Mouse (Mus musculus) liver, embryonic 11.5 days (tissue): ENCODE results near the gene Ehd4. TPM values are rescaled to one million over a fixed set of nuclear protein-coding genes. Genes with fewer than 3 reads are reported as not detected.

Experiments used
- ATAC-seq: fragments of 200-750 bp; cut with Nextera tagmentation; replicated peaks from 2 replicates; pipeline ENCODE4 v1.8.0; 2017; ENCODE audit warnings: moderate number of reproducible peaks, mild to moderate bottlenecking, moderate TSS enrichment, moderate library complexity; ENCODE audit not compliant: low FRiP score
- DNase-seq: peaks from one replicate; pipeline ENCODE4 v3.0.0-alpha.2; 2017; ENCODE audit warnings: low spot score
- H3K27ac ChIP-seq: fragments of 300-500 bp; sonication (generic); 2 replicates; pipeline ENCODE4 v1.5.1; 2014; ENCODE audit warnings: mild to moderate bottlenecking, low read depth, low read length, control low read depth
- H3K27me3 ChIP-seq: fragments of 300-500 bp; sonication (generic); replicated peaks from 2 replicates; pipeline ENCODE4 v1.6.1; 2014; ENCODE audit warnings: low read length, mixed read lengths; ENCODE audit not compliant: control insufficient read depth, insufficient read depth
- H3K36me3 ChIP-seq: fragments of 300-500 bp; sonication (generic); 2 replicates; pipeline ENCODE4 v1.6.1; 2014; ENCODE audit warnings: mild to moderate bottlenecking, low read length, moderate library complexity, mixed read lengths; ENCODE audit not compliant: control insufficient read depth, insufficient read depth
- H3K4me1 ChIP-seq: fragments of 300-500 bp; sonication (generic); replicated peaks from 2 replicates; pipeline ENCODE4 v1.6.1; 2014; ENCODE audit warnings: low read length, mixed read lengths; ENCODE audit not compliant: control insufficient read depth, insufficient read depth
- H3K4me2 ChIP-seq: fragments of 300-500 bp; sonication (generic); 2 replicates; pipeline ENCODE4 v1.6.1; 2014; ENCODE audit warnings: mild to moderate bottlenecking, control low read depth, moderate library complexity
- H3K4me3 ChIP-seq: fragments of 300-500 bp; sonication (generic); 2 replicates; pipeline ENCODE4 v1.5.1; 2014; ENCODE audit warnings: low read depth, low read length, control low read depth
- H3K9ac ChIP-seq: fragments of 300-500 bp; sonication (generic); 2 replicates; pipeline ENCODE4 v1.6.1; 2014; ENCODE audit warnings: low read depth, low read length, control low read depth
- H3K9me3 ChIP-seq: fragments of 300-500 bp; sonication (generic); 2 replicates; pipeline ENCODE4 v1.6.1; 2016; ENCODE audit warnings: low read length, inconsistent platforms, mixed read lengths; ENCODE audit not compliant: control insufficient read depth
- WGBS: fragments of 180-500 bp; shearing (Covaris S2); extraction: QIAGEN DNeasy Blood & Tissue Kit; methylation state at CpG from one replicate; pipeline ENCODE4 v1.1.7; 2014; 5-methylcytosine and 5-hydroxymethylcytosine counted together
- polyA plus RNA-seq: library from polyadenylated mRNA; unstranded; fragments of >200 nt; fragmentation: Nextera tagmentation; extraction: Ambion mirVana; gene quantifications from 2 replicates; pipeline ENCODE4 v1.2.1, GENCODE M21; 2014

Gene Ehd4
- polyA plus RNA-seq, 1 experiment from 2014 or later = 24.1 TPM

DNA sequence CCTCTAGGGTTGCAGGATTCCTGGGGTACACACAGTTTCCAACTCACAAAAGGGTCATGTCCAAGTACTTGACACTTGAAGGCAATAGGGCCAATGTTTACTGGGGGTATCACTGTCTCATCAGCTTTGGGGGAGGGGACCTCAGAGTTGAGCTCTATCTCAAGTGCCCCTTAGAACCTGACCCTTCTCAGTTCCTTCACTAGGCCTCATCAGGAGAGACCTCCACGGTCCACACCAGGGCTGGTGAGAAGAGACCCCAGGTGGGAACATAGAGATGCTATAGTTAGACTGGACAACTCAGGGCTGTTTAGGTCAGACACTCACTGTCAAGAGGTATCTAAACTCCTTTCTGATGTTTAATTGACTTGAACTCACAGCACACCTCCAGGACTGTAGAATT lies 15.3 kb downstream of the Ehd4 start:
- no peak overlapping the region for H3K9ac ChIP-seq
- H3K27me3 ChIP-seq = no peaks in the 10 kb centered on the region
- ATAC-seq (no peak), DNase-seq (no peak)
- no peaks in the 10 kb centered on the region for H3K9me3 ChIP-seq
- no peak overlapping the region for H3K4me3 ChIP-seq
- no peaks in the 10 kb centered on the region for H3K36me3 ChIP-seq
- H3K4me2 ChIP-seq = no peak overlapping the region
- no peak overlapping the region for H3K27ac ChIP-seq
- H3K4me1 ChIP-seq = no peaks in the 10 kb centered on the region
- 77% methylated on average over 1 of the region's 1 CpGs for WGBS

- Histone ChIP-seq H3K36me3 (no peaks in the 10 kb centered on the region), H3K4me2 (no peak overlapping the region), H3K4me3 (no peak overlapping the region), H3K4me1 (no peaks in the 10 kb centered on the region), H3K9me3 (no peaks in the 10 kb centered on the region), H3K9ac (no peak overlapping the region), H3K27ac (no peak overlapping the region), H3K27me3 (no peaks in the 10 kb centered on the region)
- WGBS = 77% methylated on average over 5 of the region's 5 CpGs
- DNase-seq (no peak), ATAC-seq (no peak)
Measured at GRCm38 (mm10) chr2:120137281-120137680, 17.1 kb downstream of the Ehd4 start.

GRCm38 (mm10) chr2:120134453-120135075 lies 19.8 kb downstream of the Ehd4 start:
- Histone ChIP-seq H3K36me3 (no peaks in the 10 kb centered on the region), H3K4me1 (peaks cover 3% of the 10 kb centered on the region; the same call in 1 of the 2 replicates), H3K27ac (no peak overlapping the region), H3K27me3 (no peaks in the 10 kb centered on the region), H3K4me2 (no peak overlapping the region), H3K9ac (no peak overlapping the region), H3K4me3 (no peak overlapping the region), H3K9me3 (no peaks in the 10 kb centered on the region)
- DNase-seq (no peak), ATAC-seq (no peak)

DNA sequence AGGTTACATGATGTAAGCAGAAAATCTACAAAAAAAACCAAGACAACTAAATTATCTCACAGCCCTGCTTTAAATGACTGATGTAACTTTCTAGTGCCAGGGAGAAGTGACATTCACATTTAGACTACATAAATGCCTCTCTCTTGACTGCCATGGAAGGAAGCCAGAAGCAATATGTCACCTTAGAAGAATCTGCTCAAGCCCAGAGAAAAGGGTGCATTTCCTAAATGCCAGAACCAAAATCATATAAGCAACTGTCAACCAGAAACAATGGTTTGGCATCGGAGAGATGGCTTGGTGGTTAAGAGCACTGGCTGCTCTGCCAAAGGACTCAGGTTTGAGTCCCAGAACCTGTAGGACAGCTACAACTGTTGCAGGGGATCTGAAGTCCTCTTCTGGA lies 22.5 kb downstream of the Ehd4 start:
- Histone ChIP-seq H3K4me2 (no peak overlapping the region), H3K27ac (no peak overlapping the region), H3K4me3 (no peak overlapping the region), H3K4me1 (peaks cover 4% of the 10 kb centered on the region; the same call in 1 of the 2 replicates), H3K9ac (no peak overlapping the region), H3K27me3 (no peaks in the 10 kb centered on the region), H3K36me3 (no peaks in the 10 kb centered on the region), H3K9me3 (no peaks in the 10 kb centered on the region)
- no peak for ATAC-seq
- DNase-seq = no peak
- WGBS = 84% methylated on average over 1 of the region's 1 CpGs

- Histone ChIP-seq H3K27me3 (no peaks in the 10 kb centered on the region), H3K27ac (no peak overlapping the region), H3K4me1 (peaks cover 4% of the 10 kb centered on the region; the same call in 1 of the 2 replicates), H3K9ac (no peak overlapping the region), H3K4me3 (no peak overlapping the region), H3K9me3 (no peaks in the 10 kb centered on the region), H3K4me2 (no peak overlapping the region), H3K36me3 (peaks cover 2% of the 10 kb centered on the region; the same call in 1 of the 2 replicates)
- DNase-seq = no peak
- 59% methylated on average over 8 of the region's 8 CpGs for WGBS
- no peak for ATAC-seq
Measured at GRCm38 (mm10) chr2:120129252-120129908, 25.0 kb downstream of the Ehd4 start.

DNA sequence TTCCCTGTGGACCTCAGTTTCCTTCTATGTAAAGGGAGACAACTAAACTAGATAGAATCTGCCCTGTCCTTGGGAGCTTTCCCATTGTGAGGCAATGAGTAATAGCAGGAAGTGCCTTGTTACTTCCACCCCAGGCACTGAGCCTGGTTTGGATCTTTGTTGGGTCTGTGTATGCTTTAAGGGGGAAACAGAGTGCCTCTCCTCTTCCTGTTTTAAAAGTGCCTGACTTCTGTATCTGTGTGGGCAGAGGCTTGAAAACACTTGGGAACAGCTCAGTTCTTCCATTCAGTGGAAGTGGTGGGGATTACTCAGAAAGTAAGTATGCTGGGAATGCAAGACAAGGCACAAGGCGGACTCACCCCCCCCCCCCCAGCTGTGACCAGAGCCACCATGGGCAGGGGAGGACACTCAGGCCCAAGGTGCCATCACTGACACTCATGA lies 25.8 kb downstream of the Ehd4 start:
- Histone ChIP-seq H3K36me3 (peaks cover 2% of the 10 kb centered on the region; the same call in 1 of the 2 replicates), H3K9me3 (no peaks in the 10 kb centered on the region), H3K27me3 (no peaks in the 10 kb centered on the region), H3K9ac (no peak overlapping the region), H3K4me2 (no peak overlapping the region), H3K4me1 (peaks cover 4% of the 10 kb centered on the region; the same call in 1 of the 2 replicates), H3K27ac (peak overlapping the region; percentile 59; the same call in 1 of the 2 replicates), H3K4me3 (no peak overlapping the region)
- DNase-seq = no peak
- WGBS = 60% methylated on average over 1 of the region's 1 CpGs
- no peak for ATAC-seq

GRCm38 (mm10) chr2:120128011-120128410 lies 26.4 kb downstream of the Ehd4 start:
- Histone ChIP-seq H3K27ac (peak overlapping the region; percentile 59; the same call in 1 of the 2 replicates), H3K36me3 (peaks cover 2% of the 10 kb centered on the region; the same call in 1 of the 2 replicates), H3K9me3 (no peaks in the 10 kb centered on the region), H3K4me1 (peaks cover 4% of the 10 kb centered on the region; the same call in 1 of the 2 replicates), H3K4me3 (no peak overlapping the region), H3K4me2 (no peak overlapping the region), H3K9ac (no peak overlapping the region), H3K27me3 (no peaks in the 10 kb centered on the region)
- DNase-seq = no peak
- ATAC-seq = no peak

GRCm38 (mm10) chr2:120126901-120127300 lies 27.5 kb downstream of the Ehd4 start:
- WGBS = 76% methylated on average over 1 of the region's 1 CpGs
- H3K4me2 ChIP-seq = no peak overlapping the region
- H3K9ac ChIP-seq = no peak overlapping the region
- ATAC-seq (no peak), DNase-seq (no peak)
- H3K27ac ChIP-seq = no peak overlapping the region
- H3K4me3 ChIP-seq = no peak overlapping the region
- peaks cover 4% of the 10 kb centered on the region; the same call in 1 of the 2 replicates for H3K4me1 ChIP-seq
- peaks cover 2% of the 10 kb centered on the region; the same call in 1 of the 2 replicates for H3K36me3 ChIP-seq
- no peaks in the 10 kb centered on the region for H3K9me3 ChIP-seq
- H3K27me3 ChIP-seq = no peaks in the 10 kb centered on the region

DNA sequence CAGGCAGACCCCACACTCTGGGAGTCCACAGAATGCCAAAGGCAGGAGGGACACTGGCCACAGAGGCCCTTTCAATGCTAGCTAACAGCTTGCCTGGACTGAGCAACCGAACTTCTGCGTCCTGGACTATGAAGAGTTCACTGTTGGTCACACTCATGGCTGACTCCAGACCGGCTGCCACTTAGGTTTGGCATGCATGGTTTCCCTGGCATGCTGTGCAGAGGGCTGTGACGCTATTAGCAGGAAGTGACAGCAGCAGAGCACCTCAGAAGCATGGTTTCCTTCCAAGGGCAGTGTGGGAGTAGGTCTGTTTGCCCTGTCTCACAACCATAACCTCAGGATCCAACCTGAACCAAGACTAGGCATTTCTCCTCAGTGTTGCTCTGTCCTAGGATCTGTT lies 28.0 kb downstream of the Ehd4 start:
- Histone ChIP-seq H3K9ac (no peak overlapping the region), H3K4me3 (no peak overlapping the region), H3K4me2 (no peak overlapping the region), H3K9me3 (no peaks in the 10 kb centered on the region), H3K27me3 (no peaks in the 10 kb centered on the region), H3K27ac (no peak overlapping the region), H3K36me3 (peaks cover 2% of the 10 kb centered on the region; the same call in 1 of the 2 replicates), H3K4me1 (peaks cover 4% of the 10 kb centered on the region; the same call in 1 of the 2 replicates)
- DNase-seq (no peak), ATAC-seq (no peak)
- WGBS = 82% methylated on average over 4 of the region's 4 CpGs
